Mouse (Mus musculus) urinary bladder, postnatal 36 days (tissue): ENCODE measurements around the gene Olfr64.

Source experiments
- DNase-seq, 2 experiments: peaks; one replicate each; pipeline ENCODE4 v3.0.0; 2022; ENCODE audit warnings: low spot score in 2 of 2, mixed read lengths in 1 of 2

Gene Olfr64

DNA sequence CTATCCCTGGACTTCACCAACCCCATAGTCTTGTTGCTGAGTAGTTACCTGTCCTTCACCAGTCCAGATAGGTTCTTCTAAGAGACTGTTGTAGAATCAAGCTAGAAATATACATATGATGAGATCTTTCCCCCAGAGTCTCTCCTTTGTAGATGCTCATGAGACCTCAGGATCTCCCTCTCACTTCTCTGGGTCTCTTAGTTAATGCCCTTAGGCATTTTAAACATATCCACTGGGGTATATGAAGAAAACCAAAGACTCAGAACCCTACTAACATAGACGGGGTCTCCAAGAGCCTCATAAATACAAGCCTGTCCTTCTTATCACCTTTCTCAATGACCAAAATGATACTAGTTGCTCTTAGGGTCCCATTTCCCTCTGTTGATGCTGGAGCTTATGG is at the start of gene Olfr64:
Gene Olfr64 (minus strand): TSS at position 101 of the 400 bp plus-strand sequence.
- no peak for DNase-seq

DNA sequence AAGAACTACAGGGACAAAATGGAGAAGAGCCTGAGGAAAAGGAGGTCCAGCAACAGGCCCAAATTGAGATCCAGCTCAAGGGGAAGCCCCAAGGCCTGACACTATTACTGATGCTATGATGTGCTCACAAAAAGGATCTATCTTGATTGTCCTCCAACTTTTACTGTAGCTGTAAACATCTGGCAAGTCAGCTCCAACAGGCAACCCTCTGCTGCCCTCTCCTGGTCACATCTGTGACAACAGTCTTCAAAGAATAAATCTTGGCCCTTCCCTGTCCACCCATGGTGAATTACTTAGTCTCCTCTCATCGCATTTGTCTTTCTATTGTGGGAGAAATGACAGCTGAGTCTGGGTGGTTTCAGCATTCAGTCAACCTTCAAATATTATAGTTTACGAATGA is 48.4 kb upstream of the Olfr64 start:
- DNase-seq = peak; percentile 2 to 10

DNA sequence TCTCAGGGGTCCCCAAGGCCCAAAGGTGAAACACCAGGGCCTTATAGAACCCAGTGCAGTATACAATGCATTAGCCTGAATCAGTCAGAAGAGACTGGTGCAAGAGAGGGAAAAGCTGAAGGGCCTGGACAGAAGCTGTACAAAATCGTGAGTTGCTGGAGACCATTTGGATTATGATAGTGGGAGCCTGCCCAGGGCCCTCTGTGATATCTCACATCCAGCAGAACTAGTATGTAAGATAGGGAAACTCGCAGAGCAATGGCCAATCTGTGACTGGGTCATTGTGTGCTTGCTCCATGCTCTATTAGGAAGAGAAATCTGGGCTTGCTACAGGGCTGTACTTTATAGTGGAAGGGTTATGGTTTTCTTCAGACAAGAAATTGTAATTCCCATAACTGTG is 40.0 kb upstream of the Olfr64 start, which contains the start of gene Olfr632:
Gene Olfr632 (plus strand): TSS at position 84 of the 400 bp plus-strand sequence.
- DNase-seq = no peak

DNA sequence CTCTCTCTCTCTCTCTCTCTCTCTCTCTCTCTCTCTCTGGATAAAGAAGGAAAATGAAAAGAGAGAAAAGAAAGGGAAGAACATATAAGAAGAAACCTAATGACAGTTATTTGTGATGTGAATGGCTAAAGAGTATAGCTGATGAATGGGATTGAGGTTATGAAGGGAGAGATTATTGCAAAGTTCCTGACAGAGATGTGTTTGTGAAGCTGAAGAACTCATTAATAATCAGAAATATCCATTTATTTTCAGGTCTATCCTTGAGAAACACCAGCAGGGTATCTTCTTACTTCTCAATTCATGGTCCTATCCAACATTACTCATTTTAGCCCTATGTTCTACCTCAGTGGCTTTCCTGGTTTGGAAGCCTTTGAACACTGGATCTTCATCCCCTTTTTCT is 34.2 kb upstream of the Olfr64 start, which contains the start of gene Olfr631:
Gene Olfr631 (plus strand): TSS at position 301 of the 400 bp plus-strand sequence.
- no peak for DNase-seq

DNA sequence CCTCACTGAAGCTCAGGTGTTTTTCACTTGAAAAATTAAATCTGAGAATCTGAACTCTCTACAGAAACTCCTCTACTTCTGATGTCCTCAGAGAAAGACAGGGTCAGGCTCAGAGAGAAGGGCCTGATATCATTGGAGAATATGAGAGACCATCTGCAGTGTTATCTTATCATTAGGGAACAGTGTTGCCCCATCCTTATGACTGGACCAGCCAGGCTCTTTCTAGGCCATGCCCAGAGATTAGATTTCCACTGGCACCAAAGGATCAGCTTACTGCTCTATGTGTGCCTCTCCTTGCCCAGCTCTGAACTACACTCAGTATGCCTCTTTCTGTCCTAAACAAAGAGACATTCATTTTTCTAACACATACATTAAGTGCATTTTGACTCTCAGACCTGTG is 21.1 kb upstream of the Olfr64 start:
- DNase-seq = no peak

DNA sequence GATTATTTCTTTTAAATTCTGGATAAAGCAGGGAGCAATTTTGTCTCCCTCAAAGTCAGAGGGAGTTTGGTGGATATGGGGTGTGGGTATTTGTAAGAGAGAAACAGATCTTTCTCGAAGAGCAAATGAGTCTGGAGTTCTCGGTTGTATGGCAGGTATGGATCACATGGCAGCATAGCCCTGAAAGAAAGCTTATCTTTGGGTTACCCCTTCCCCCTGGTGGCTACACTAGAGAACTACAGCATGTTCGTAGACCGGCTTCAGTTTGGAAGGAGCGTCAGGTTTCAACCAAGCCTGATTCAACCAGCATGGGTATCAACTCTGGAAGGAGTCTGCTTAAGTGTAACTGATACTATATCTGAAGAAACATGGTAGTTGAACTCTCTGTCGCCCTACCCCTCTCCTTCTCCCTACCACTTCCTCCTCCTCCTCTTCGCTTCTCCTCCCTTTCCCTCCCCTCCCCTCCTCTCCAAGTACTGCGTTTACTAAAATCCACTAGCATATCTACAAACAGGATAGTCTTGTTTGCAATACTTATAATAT is 18.8 kb upstream of the Olfr64 start:
- DNase-seq = no peak

DNA sequence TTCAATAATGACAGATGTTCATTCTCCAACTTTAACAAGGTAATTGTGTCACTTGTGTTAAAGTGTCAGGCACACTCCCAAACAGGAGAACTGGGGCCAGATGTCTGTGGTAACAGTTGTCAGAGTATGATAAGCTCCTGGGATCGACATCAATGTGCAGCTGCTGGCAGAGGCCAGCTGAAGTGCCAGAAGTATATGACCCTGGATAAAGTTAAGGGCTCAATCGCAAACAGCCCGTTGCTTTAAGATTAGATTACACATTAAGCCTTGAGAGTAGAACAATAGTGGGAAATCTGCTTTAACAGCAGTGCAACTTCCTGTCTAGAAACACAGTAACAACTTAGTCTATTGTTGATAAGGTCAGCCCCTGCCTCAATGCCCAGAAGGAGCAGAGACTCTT is 15.8 kb upstream of the Olfr64 start:
- no peak for DNase-seq

DNA sequence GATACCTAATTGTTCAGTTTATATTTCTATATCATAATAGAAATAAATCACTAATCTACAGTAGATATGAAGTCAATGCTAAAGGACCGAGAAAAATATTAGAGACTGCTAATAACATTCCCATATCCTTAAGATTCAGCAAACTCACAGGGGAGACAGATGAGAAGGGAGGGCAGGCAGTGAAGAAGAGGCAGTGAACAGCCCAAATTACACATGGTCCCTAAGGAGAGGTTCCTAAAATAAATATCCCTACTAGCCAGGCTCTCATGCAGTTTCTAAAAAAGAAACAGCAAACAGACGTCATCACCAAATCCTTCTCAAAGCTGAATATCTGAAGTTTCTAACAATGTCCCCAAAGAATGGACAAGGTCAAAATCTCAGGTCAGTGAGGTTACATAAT is 8.9 kb upstream of the Olfr64 start, which contains the start of gene Olfr65:
Gene Olfr65 (plus strand): TSS at position 301 of the 400 bp plus-strand sequence.
- no peak for DNase-seq

DNA sequence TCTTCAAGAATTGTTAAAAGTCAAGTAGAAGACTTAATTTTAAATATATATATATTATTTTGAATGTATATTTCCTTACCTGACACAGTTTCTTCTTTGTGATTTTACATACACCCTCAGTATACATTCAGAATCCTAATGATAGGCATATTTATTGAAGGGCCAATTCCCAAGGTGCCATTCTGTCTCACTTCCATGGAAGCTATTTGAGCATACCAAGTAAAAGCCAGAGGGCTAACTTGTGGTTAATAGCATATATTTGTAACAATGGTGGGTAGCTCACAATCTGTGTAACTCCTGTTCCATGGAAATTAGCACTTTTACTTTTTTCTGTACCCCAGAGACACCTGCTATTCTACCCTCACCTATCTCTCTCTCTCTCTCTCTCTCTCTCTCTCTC is 8.1 kb downstream of the Olfr64 start, which contains the start of gene Olfr66:
Gene Olfr66 (minus strand): TSS at position 101 of the 400 bp plus-strand sequence.
- no peak for DNase-seq

DNA sequence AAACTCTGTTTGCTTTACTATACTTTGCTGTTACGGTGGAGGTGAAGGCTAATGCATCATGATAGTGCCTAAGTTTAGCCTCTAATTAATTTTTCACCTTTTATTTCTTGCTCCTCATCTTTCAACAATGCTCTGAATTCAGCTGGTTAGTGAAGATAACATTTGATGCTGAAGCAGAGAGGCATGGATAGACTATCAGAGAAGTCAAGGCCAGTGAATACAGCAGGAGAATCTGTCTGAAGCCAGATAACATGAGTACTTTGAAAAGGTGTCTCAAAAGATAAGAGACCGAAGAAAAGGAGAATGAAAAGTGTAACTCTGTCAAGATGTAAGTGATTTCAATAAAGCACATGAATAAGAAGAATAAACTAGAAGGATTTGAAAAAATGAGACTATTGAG is 17.2 kb downstream of the Olfr64 start:
- DNase-seq = no peak

DNA sequence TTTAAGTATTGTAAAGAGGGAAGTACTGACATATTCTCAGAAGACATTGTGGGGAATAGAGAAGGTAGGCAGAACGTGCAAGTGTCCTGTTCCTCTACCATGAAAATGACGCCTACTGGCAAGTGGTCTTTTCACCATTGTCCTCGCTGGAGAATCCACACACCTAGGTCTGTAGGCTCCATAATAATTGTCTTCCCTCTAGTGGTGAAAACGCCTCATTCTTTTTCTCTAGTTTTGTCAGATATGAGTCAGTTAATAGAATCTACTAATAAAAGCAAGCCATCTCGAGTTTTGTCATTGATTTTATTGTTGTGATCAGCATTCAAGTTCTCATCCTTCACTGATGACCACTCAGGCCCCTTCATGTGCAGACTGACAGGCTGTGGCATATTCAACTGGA is 19.8 kb downstream of the Olfr64 start:
- DNase-seq = no peak

DNA sequence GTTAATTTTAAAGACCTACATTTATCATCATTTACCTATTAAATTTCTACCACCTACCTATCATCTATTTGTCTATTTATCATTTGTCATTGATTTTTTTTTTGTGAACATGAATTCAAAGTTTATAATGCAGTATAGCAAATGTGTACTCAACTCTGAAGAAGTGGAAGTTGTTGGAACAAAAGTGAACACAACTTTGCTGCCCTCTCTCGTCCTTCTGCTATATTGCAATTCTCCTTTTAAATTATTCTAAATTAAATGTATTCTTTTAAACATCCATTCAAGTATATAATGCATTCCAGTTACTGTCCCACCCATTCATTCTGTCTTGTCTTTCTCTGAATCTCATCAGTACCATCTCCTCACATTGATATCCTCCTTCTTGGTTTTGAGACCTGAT is 21.2 kb downstream of the Olfr64 start:
- no peak for DNase-seq

DNA sequence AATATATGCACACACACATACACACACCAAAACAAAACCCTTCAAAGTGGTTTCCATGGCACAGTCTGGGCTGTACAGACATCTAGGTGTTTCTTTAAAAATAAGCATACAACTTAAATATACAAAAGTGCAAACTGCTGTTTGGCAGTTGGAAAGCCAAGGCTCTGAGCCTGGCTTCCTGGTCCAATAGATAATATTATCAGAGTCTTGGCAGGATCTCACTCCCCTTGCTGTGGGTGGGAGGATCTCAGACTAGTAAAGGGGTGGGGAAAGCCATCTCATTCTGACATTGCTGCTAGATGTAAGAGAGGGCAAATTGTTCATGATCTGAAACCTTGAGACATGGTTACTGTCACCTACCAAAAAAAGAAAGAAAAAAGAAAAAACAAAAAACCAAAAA is 23.6 kb downstream of the Olfr64 start:
- no peak for DNase-seq

DNA sequence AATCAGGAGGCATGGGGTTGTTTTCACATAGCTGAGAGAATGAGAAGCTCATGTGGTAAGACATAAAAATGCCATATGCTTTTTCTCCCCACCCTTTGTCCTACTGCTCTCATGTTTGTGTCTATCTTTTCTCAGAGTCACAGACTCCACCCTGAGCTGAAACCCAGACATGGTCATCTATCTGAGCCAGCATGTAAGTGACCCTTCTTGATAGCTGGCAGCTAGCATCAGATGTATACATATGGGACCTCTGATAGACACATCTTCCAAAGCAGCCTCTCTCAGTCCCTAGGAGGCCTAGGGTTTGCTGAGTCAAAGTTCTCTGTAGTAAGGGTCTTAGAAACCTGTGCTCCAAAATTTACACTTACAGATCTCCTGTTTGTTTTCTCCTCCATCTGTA is 28.6 kb downstream of the Olfr64 start:
- no peak for DNase-seq

DNA sequence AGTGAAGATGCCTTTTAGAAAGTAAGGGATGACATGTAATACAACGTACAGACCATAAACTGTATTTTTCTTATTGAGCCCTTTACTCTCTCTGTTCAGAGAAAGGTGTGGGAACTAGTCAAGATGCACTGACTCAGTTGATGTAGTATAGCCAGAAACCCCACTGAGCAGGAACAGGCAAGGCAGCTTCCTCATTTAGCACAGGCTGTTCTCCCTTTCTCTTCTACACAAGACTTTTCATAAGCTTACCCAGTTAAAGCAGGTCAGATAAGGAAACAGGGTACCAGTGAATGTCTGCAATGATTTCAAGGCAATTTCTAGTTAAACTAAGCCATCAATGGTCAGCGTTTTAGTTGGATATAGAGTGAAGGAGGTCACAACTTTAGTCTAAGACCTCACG is 32.8 kb downstream of the Olfr64 start:
- DNase-seq = no peak

DNA sequence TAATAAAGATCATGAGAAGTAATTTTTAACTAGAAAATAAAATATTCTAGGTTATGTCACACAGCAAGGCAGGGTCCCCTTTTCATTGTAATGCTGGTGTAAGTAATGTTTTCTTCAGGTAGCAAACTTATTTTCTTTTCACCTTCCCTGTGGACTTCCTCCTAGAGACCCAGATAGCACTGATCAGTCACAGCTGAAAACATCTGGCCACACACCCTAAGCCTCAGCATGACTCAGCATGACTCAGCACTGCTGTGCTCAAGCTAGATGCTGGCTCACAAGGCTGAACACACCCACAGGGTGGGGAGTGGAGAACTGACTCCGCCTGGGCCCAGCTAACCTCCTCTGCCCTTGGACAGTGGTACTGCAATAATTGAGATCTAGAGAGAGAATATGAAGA is 33.4 kb downstream of the Olfr64 start:
- DNase-seq = peak; percentile 4 to 15

DNA sequence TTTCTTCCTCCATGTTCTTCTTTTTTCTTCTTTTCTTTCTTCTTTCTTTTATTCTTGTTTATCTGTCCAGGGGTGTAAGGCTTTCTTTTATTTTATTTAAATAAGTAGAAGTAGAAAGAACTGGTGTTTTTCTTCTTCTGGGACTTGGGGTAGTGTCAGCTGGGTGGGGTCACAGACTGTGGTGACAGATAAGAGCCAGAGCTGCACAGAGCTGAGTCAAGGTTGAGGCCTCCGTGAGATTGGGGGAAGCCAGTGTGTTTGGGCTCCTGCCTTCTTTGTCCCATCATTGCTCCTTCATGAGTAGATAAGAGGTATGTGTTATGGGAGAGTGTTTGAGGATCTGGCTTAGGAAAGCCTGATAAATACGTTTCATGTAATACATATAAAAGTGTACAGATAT is 35.2 kb downstream of the Olfr64 start:
- DNase-seq = no peak

DNA sequence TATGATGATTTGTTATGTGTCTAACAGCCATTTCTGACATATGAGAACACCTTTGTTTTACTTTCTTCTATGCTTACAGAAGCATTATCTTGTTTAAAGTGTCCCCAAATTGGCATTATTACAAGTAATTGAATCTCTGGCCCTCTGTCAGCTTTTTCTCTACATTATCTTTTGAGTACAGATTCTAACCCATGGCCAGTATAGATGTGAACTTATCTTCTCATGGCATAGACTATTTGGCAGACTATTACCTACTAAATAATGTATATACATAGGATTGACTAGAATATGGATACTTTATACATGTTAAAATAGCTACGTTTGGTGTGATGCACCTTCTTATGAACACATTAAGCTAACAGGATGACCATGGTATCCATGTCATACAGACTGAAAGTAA is 39.6 kb downstream of the Olfr64 start:
- DNase-seq = no peak

DNA sequence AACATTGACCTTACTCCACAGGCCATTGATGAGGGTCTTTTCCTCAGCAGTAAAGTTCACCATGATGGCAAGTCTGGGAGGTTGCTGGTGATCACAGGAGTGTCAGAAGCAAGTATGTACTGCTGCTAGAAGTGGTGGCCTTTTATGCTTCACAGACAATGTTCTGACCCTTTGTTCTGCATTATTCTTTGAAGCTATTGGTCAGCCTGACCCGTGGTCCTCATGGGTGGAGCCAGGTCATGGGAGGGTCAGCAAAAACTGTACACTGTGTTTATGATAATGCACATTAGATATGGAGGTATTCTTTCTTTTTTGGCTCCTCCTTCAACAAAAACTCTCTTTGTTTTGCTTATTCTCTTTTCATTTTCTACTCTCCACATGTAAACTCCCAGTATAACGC is 41.2 kb downstream of the Olfr64 start, which contains the start of gene Hbb-y:
Gene Hbb-y (minus strand): TSS at position 127 of the 400 bp plus-strand sequence.
- no peak for DNase-seq

DNA sequence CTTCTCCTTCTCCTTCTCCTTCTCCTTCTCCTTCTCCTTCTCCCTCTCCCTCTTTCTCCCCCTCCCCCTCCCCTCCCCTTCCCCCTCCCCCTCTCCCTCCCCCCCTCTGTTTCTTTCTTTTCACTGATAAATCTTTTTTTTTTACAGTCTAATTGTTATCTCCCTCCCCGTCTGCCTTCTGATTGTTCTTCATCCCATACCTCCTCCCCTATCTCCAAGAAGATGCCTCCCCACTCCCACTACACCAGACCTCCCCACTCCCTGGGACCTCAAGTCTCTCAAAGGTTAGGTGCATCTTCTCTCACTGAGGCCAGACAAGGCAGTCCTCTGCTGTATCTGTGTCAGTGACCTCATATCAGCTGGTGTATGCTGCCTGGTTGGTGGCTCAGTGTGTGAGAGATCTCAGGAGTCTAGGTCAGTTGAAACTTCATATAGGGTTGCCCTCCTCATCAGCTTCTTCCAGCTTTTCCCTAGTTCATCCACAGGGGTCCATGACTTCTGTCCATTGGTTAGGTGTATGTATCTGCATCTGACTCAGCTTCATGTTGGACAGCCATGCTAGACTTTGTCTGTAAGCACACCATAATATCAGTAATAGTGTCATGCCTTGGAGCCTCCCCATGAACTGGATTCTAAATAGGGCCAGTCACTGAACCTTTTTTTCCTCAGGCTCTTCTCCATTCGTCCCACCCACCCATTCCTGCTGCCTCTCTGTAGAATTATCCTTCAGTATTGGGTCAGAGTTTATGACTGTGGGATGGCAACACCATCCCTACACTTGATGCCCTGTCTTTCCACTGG is 49.6 kb downstream of the Olfr64 start:
- DNase-seq = no peak

DNA sequence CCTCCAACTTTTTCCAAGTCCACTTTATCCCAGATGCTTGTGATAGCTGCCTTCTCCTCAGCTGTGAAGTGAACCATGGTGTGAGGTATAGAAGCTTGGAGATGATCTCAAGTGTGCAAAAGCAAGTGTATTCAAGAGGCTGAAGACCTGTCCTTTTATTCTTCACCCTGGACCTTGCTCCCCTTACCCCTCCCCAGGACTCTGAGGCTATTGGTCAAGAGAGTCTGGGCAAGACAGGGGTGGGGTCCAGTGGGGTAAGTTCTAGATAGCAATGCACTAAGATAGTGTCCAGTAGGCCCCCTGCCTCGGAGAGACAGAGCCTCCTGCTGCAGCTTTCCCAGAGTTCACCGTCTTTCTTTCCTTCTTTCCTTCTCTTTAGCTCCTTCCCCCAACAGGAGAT is 51.3 kb downstream of the Olfr64 start, which contains the start of gene Hbb-bh1:
Gene Hbb-bh1 (minus strand): TSS at position 131 of the 400 bp plus-strand sequence.
- no peak for DNase-seq

DNA sequence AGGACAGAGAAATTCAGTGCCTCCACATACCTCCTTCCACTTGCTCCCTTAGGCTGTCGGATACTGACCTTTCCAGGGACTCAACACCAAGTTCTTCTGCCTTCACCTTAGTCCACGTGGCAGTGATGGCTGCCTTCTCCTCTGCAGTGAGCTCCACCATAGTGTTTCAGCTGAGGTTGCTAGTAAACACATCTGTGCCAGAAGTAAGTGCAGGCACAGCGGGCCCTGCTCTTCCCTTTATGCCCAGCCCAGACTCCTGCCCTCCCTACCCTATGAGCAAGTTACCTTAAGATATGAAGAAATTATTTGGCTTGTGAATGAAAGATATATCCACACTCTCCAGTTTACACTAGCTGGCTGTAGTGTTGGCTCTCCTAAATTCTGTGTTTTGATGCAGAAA is 54.0 kb downstream of the Olfr64 start, which contains the start of gene Hbb-bh2:
Gene Hbb-bh2 (minus strand): TSS at position 253 of the 400 bp plus-strand sequence.
- no peak for DNase-seq
